Mouse (Mus musculus): ENCODE measurements around the gene Emid1. TPM values are rescaled to one million over a fixed set of nuclear protein-coding genes. Genes with fewer than 3 reads are reported as not detected.

The Emid1 gene
- polyA plus RNA-seq, 1 experiment from 2014 or later = 178 TPM

Other genes starting within 250 kb of the Emid1 start
- 0.22 and 0.23 TPM in 2 replicates for gene Nefh, start 204.2 kb downstream of the Emid1 start, polyA plus RNA-seq (2014; fragmentation: Nextera tagmentation; extraction: Ambion mirVana)
- gene Ap1b1, start 165.4 kb downstream of the Emid1 start, polyA plus RNA-seq (2014; fragmentation: Nextera tagmentation; extraction: Ambion mirVana) = 35.1 and 62.6 TPM in 2 replicates
- 4.1 and 4.6 TPM in 2 replicates for gene Rasl10a, start 94.1 kb downstream of the Emid1 start, polyA plus RNA-seq (2014; fragmentation: Nextera tagmentation; extraction: Ambion mirVana)
- gene Gas2l1, start 86.9 kb downstream of the Emid1 start, polyA plus RNA-seq (2014; fragmentation: Nextera tagmentation; extraction: Ambion mirVana) = 30.2 and 47.3 TPM in 2 replicates
- gene Rhbdd3, start 53.3 kb downstream of the Emid1 start, polyA plus RNA-seq (2014; fragmentation: Nextera tagmentation; extraction: Ambion mirVana) = 25.5 and 29.0 TPM in 2 replicates
- 506 and 517 TPM in 2 replicates for gene Ewsr1, start 53.0 kb downstream of the Emid1 start, polyA plus RNA-seq (2014; fragmentation: Nextera tagmentation; extraction: Ambion mirVana)
- 7.8 and 17.2 TPM in 2 replicates for gene Kremen1, start 109.3 kb upstream of the Emid1 start, polyA plus RNA-seq (2014; fragmentation: Nextera tagmentation; extraction: Ambion mirVana)

Measured in kidney, embryonic 14.5 days (tissue).